ENCODE assay signal across 10 mouse cellular contexts in the genomic region with DNA sequence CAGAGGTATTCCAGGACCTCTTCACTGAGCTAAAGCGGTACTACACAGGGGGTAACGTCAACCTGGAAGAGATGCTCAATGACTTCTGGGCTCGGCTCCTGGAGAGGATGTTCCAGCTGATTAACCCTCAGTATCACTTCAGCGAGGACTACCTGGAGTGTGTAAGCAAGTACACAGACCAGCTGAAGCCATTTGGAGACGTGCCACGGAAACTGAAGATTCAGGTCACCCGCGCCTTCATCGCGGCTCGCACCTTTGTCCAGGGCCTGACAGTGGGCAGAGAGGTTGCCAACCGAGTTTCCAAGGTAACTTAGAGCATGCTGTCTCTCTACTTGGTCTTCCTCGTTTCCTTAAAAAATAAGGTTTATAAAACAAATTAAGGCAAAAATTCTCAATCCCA.
DNase-seq lines count a peak whose midpoint lies in the region.
"Had no signal": no experiment of that assay in that cellular context is flagged by ENCODE, and none has a peak within 500 bp of the region (broad histone marks: within the 10 kb centered on the region; RNA-seq: fewer than 3 reads in every experiment).

No protein-coding gene starts in this region.

- DNase-seq in cerebellum, adult 8-10 months, result peak; percentile 1
- no peak for DNase-seq in cerebellum, adult 9-11 months
- DNase-seq in cerebellum, postnatal 36 days, result peak; percentile 12 to 17
- DNase-seq in cerebellum, adult 11 months, result no peak
- DNase-seq in kidney, postnatal 10 days, result peak; percentile 9
- no peak for DNase-seq in kidney, adult 8-10 months
- no peak for DNase-seq in adrenal gland, adult 8-10 months
- DNase-seq: adrenal gland, postnatal 14 days; gastrocnemius, postnatal 14 days; heart, postnatal 36 days had no signal

Comparison
In these comparisons a context has a peak if more than half of its experiments do, and no peak if none do; other contexts are left out.
1. DNase-seq: peak in cerebellum, adult 8-10 months (single experiment), cerebellum, postnatal 36 days (2 of 2) and kidney, postnatal 10 days (single experiment); none in cerebellum, adult 9-11 months (single experiment), cerebellum, adult 11 months (single experiment), kidney, adult 8-10 months (0 of 2) and adrenal gland, adult 8-10 months (single experiment).